Mouse (Mus musculus) bone marrow macrophage, adult 2 months (primary cell): ENCODE data around the gene Etfb.

ENCODE experiments used
- CTCF ChIP-seq: IDR thresholded peaks from 2 replicates; pipeline ENCODE4 v1.5.1; 2012; ENCODE audit warnings: low read depth, mild to moderate bottlenecking, low read length, moderate library complexity
- POLR2A ChIP-seq: IDR thresholded peaks from 2 replicates; pipeline ENCODE4 v1.6.1; 2012; ENCODE audit warnings: mild to moderate bottlenecking, low read depth, low read length, borderline replicate concordance

DNA sequence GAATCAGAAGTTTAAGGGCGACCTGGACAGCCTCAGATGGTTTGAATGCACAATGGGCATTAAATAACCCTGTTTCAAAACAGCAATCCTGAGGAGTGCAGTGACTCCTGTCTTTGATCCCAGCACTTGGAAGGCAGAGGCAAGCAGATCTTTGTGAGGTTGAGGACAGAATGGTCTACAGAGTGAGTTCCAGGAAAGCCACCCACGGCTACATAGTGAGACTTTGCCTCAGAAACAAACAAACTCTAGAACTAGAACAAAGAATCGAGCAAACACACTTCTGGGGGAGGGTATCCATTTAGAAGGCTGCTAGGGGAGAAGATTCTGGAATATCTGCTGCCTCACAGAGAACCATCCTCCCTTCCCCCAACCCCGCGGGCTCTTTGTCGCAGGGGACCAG, 3.4 kb upstream of the Etfb start, which contains the start of gene Cldnd2:
- TF ChIP-seq CTCF (no peak), POLR2A (no peak)
